Mouse (Mus musculus): ENCODE data around the gene Lrrc45. TPM values are rescaled to one million over a fixed set of nuclear protein-coding genes. Genes with fewer than 3 reads are reported as not detected.

Lrrc45 gene
- polyA plus RNA-seq, 1 experiment from 2014 or later: 5.1 TPM

DNA sequence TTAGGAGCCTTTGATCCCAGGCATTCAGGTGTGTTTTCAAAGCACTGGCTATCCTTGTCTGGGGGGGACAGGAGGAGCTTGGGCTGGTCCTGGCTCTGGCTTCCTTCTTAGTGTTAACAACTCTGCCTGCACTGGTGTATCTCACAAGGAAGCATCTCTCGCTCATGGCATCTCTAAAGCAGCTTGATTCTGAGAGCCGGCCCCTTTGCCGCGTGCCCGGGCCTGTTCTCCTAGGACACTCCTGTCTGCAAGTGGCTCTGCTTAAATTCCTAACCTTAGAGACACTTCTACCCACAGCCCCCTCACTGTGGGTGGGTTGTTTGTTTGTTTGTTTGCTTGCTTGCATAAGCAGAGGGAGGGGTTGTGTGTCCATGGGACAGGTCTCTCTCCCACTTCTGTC lies 5.8 kb upstream of the Lrrc45 start:
- no peak overlapping the region for H3K27ac ChIP-seq (ENCODE audit: low read depth)
- peaks cover 2% of the 10 kb centered on the region for H3K4me1 ChIP-seq (ENCODE audit: insufficient read depth)
- no peak for ATAC-seq
- peaks cover 14% of the 10 kb centered on the region; the same call in 1 of the 2 replicates for H3K36me3 ChIP-seq (replicated peaks; ENCODE audit: insufficient read depth, low read length)
- no peaks in the 10 kb centered on the region for H3K27me3 ChIP-seq (ENCODE audit: insufficient read depth, low read length)
- DNase-seq: no peak
- H3K9ac ChIP-seq (replicated peaks): no peak overlapping the region
- WGBS (ENCODE audit: insufficient replicate concordance): 69% methylated on average over 5 of the region's 5 CpGs
- H3K4me3 ChIP-seq (ENCODE audit: low read depth, low read length): no peak overlapping the region
- no peak overlapping the region for H3K4me2 ChIP-seq (ENCODE audit: low read depth, low read length)
- no peaks in the 10 kb centered on the region for H3K9me3 ChIP-seq (ENCODE audit: low read length)
- TF ChIP-seq EP300 (IDR thresholded peaks at IDR 0.05; ENCODE audit: low read depth): no peak
- TF ChIP-seq CTCF (IDR thresholded peaks at IDR 0.05; ENCODE audit: low read depth): no peak

DNA sequence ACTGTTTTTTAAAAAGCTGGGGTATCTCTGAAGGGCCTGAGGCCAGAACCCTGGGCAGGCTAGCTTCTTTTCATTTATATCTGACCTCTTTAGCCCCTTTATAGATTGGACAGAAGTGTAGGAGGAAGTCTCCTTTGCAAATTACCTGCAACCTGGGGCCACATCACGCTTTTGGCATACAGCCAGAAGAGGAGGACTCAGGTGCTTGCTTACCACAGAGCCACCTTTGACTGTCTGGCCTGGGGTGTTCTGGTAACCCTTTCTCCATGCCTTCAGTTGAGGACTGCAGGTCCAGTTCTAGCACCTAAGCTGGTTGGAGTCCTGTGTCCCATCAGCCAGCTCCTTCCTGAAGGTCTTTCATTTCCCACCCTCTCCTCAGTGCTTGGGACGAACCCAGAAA lies 4.2 kb upstream of the Lrrc45 start:
- peaks cover 14% of the 10 kb centered on the region for H3K4me1 ChIP-seq (ENCODE audit: insufficient read depth)
- no peak overlapping the region for H3K4me2 ChIP-seq (ENCODE audit: low read depth, low read length)
- H3K36me3 ChIP-seq (replicated peaks; ENCODE audit: insufficient read depth, low read length): peaks cover 9% of the 10 kb centered on the region; the same call in 1 of the 2 replicates
- no peaks in the 10 kb centered on the region for H3K9me3 ChIP-seq (ENCODE audit: low read length)
- ATAC-seq (no peak), DNase-seq (peak; percentile 54)
- H3K27me3 ChIP-seq (ENCODE audit: insufficient read depth, low read length): no peaks in the 10 kb centered on the region
- H3K27ac ChIP-seq (ENCODE audit: low read depth): no peak overlapping the region
- H3K9ac ChIP-seq (replicated peaks): no peak overlapping the region
- TF ChIP-seq CTCF (IDR thresholded peaks at IDR 0.05; ENCODE audit: low read depth) (no peak), EP300 (IDR thresholded peaks at IDR 0.05; ENCODE audit: low read depth) (no peak)
- WGBS (ENCODE audit: insufficient replicate concordance): 51% methylated on average over 2 of the region's 2 CpGs
- H3K4me3 ChIP-seq (ENCODE audit: low read depth, low read length): no peak overlapping the region

DNA sequence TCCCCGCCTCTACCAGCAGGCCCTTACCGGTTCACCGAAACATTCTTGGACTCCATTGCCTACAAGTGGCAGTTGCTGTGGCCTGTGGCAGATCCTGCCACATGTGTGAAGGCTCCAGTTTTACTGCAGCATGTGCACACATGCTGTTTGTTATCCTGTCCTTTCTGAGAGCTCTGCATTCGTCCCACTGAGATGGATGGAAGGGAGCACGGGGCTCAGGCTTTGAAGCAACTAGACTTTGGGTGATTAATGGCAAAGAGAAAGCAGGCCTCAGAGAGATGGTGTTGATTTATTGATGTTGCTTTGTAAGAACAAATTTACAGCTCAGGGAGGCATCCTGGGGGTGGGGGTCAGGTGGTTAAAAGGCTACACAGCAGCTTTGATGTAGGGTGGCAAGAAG lies 3.1 kb upstream of the Lrrc45 start:
- TF ChIP-seq EP300 (IDR thresholded peaks at IDR 0.05; ENCODE audit: low read depth): no peak
- no peak for TF ChIP-seq CTCF (IDR thresholded peaks at IDR 0.05; ENCODE audit: low read depth)
- WGBS (ENCODE audit: insufficient replicate concordance): 77% methylated on average over 5 of the region's 5 CpGs
- Histone ChIP-seq H3K9ac (replicated peaks) (no peak overlapping the region), H3K4me1 (ENCODE audit: insufficient read depth) (peaks cover 15% of the 10 kb centered on the region), H3K27ac (ENCODE audit: low read depth) (no peak overlapping the region), H3K4me3 (ENCODE audit: low read depth, low read length) (no peak overlapping the region), H3K27me3 (ENCODE audit: insufficient read depth, low read length) (no peaks in the 10 kb centered on the region), H3K4me2 (ENCODE audit: low read depth, low read length) (no peak overlapping the region), H3K36me3 (replicated peaks; ENCODE audit: insufficient read depth, low read length) (peaks cover 9% of the 10 kb centered on the region; the same call in 1 of the 2 replicates), H3K9me3 (ENCODE audit: low read length) (no peaks in the 10 kb centered on the region)
- ATAC-seq (no peak), DNase-seq (no peak)

DNA sequence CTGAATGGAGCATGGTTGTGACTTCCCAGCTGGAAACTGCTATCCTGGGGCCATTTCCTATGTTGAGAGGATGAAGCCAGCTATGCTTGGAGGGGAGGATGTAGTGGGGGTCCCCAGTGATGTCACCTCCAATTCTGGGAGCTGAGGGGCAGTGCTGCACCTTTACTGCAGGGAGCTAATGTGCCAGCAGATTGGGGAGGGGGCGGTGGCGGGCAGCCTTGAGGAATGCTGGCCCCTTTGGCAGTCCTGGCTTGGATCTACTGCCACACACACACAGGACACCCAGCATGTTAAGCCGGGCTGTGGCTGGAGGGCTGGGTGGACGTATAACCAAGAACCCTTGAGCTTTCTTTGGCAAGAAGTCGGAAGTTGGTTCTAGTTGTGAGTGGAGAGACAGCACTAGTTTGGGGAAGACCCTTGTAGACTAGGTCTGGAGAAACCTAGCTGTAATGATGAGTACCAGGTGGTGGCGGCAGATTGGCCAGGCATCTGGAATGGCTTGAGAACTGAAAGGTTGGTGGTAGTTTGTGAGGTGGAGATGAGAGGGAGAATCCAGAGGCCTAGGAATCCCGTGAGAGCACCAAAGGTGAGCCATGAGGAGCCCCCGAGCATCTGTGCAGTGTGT lies 1.6 kb upstream of the Lrrc45 start:
- H3K4me1 ChIP-seq (ENCODE audit: insufficient read depth): peaks cover 15% of the 10 kb centered on the region
- no peak for ATAC-seq
- H3K4me3 ChIP-seq (ENCODE audit: low read depth, low read length): no peak overlapping the region
- TF ChIP-seq CTCF (IDR thresholded peaks at IDR 0.05; ENCODE audit: low read depth): no peak
- no peak for TF ChIP-seq EP300 (IDR thresholded peaks at IDR 0.05; ENCODE audit: low read depth)
- no peaks in the 10 kb centered on the region for H3K27me3 ChIP-seq (ENCODE audit: insufficient read depth, low read length)
- DNase-seq: no peak
- H3K9ac ChIP-seq (replicated peaks): peak overlapping the region; percentile 70; the same call in 1 of the 2 replicates
- 70% methylated on average over 8 of the region's 8 CpGs for WGBS (ENCODE audit: insufficient replicate concordance)
- peaks cover 9% of the 10 kb centered on the region; the same call in 1 of the 2 replicates for H3K36me3 ChIP-seq (replicated peaks; ENCODE audit: insufficient read depth, low read length)
- peak overlapping the region; percentile 99; the same call in 1 of the 2 replicates for H3K4me2 ChIP-seq (ENCODE audit: low read depth, low read length)
- H3K27ac ChIP-seq (ENCODE audit: low read depth): no peak overlapping the region
- H3K9me3 ChIP-seq (ENCODE audit: low read length): no peaks in the 10 kb centered on the region

DNA sequence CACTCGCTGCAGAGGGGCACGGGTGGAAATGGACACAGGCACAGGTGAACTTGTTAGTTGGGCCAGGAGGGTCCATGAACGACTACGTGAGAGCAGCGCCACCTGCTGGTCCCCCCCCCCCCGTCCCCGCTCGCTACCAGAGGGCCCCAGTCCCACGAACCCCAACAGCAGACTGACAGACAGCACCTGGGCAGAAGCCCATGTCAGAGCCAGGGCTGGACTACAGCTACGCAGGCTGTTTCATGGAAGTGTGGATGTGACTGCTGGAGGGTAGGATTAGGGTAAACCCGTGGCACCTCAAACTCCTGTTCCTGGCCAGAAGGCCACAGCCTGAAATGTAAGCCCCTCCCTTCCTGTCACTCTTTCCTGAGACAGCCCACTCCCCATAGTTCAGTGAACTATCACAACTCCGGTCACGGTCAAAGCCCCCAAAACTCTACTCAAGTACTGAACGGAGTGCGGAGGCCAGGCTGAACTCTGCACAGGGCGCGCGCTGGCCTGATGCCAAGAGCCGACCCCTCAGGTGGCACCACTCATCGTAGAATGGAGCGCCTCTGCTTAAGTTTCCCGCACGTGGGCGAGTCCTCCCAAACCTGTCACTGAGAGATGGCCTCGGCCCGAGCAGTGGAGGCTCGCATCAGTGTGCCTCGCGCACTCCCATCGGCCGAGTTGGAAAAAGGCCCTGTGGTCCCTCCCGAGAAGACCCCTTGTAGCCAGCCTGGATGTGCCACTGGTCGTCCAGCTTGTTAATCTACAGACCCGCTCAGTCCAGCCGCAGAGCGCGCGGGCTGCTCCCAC lies 755 bp upstream of the Lrrc45 start:
- H3K36me3 ChIP-seq (replicated peaks; ENCODE audit: insufficient read depth, low read length): peaks cover 10% of the 10 kb centered on the region
- H3K4me2 ChIP-seq (ENCODE audit: low read depth, low read length): peak overlapping the region; percentile 99
- H3K27me3 ChIP-seq (ENCODE audit: insufficient read depth, low read length): no peaks in the 10 kb centered on the region
- peak overlapping the region; percentile 70 for H3K9ac ChIP-seq (replicated peaks)
- peaks cover 15% of the 10 kb centered on the region for H3K4me1 ChIP-seq (ENCODE audit: insufficient read depth)
- H3K9me3 ChIP-seq (ENCODE audit: low read length): no peaks in the 10 kb centered on the region
- ATAC-seq (peak; percentile 24), DNase-seq (peak; percentile 86)
- H3K27ac ChIP-seq (ENCODE audit: low read depth): peak overlapping the region; percentile 84
- WGBS (ENCODE audit: insufficient replicate concordance): under 1% methylated on average over 38 of the region's 38 CpGs
- TF ChIP-seq EP300 (IDR thresholded peaks at IDR 0.05; ENCODE audit: low read depth): no peak
- TF ChIP-seq CTCF (IDR thresholded peaks at IDR 0.05; ENCODE audit: low read depth): peak; percentile 82
- H3K4me3 ChIP-seq (ENCODE audit: low read depth, low read length): peak overlapping the region; percentile 67

DNA sequence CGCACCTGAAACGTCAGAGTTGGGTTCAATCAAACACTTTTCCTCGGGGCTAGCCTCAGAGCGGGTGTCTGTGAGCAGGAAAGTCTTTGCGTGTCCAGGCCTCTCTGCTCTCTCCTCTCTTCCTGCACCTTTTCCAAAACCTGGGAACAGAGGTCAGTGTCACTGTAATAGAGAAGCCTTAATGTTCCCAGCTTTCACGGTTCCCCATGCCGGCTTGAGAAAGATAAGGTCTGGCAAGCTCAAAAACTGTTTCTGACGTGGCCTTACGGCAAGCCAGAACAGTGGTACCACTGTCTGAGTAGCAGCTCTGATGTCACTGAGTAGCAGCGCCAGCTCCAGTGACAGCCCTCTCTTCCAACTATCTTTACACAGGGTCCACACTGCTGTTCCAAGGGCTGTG lies 821 bp downstream of the Lrrc45 start:
- H3K27me3 ChIP-seq (ENCODE audit: insufficient read depth, low read length): no peaks in the 10 kb centered on the region
- peak overlapping the region; percentile 99 for H3K4me2 ChIP-seq (ENCODE audit: low read depth, low read length)
- ATAC-seq (no peak), DNase-seq (no peak)
- no peak for TF ChIP-seq CTCF (IDR thresholded peaks at IDR 0.05; ENCODE audit: low read depth)
- TF ChIP-seq EP300 (IDR thresholded peaks at IDR 0.05; ENCODE audit: low read depth): no peak
- H3K36me3 ChIP-seq (replicated peaks; ENCODE audit: insufficient read depth, low read length): peaks cover 14% of the 10 kb centered on the region
- H3K9ac ChIP-seq (replicated peaks): peak overlapping the region; percentile 62
- 38% methylated on average over 10 of the region's 10 CpGs for WGBS (ENCODE audit: insufficient replicate concordance)
- H3K4me3 ChIP-seq (ENCODE audit: low read depth, low read length): peak overlapping the region; percentile 67
- no peaks in the 10 kb centered on the region for H3K9me3 ChIP-seq (ENCODE audit: low read length)
- H3K4me1 ChIP-seq (ENCODE audit: insufficient read depth): peaks cover 15% of the 10 kb centered on the region
- H3K27ac ChIP-seq (ENCODE audit: low read depth): no peak overlapping the region
